Mouse (Mus musculus) spleen, adult 18-20 months (tissue): ENCODE measurements around the gene Acp7.

Source experiments
- DNase-seq, 2 experiments: peaks; one replicate each; pipeline ENCODE4 v3.0.0; 2022; ENCODE audit warnings: mixed read lengths in 2 of 2

Acp7 gene

GRCm38 (mm10) chr7:28601029-28601428 is 30.1 kb downstream of the Acp7 start:
- peak; percentile 50 to 74 for DNase-seq

- no peak for DNase-seq
These were observed 32.2 kb downstream of the Acp7 start for GRCm38 (mm10) chr7:28598951-28599350.

- DNase-seq, result peak; percentile 99 to 100
These were observed 33.3 kb downstream of the Acp7 start, which contains the start of the genes Samd4b and Pak4 for GRCm38 (mm10) chr7:28597642-28598446. TSS of gene Samd4b (minus strand) at chr7:28598144. TSS of gene Pak4 (minus strand) at chr7:28598185.

- DNase-seq, result no peak
These were observed 33.9 kb downstream of the Acp7 start for GRCm38 (mm10) chr7:28597277-28597570.

DNA sequence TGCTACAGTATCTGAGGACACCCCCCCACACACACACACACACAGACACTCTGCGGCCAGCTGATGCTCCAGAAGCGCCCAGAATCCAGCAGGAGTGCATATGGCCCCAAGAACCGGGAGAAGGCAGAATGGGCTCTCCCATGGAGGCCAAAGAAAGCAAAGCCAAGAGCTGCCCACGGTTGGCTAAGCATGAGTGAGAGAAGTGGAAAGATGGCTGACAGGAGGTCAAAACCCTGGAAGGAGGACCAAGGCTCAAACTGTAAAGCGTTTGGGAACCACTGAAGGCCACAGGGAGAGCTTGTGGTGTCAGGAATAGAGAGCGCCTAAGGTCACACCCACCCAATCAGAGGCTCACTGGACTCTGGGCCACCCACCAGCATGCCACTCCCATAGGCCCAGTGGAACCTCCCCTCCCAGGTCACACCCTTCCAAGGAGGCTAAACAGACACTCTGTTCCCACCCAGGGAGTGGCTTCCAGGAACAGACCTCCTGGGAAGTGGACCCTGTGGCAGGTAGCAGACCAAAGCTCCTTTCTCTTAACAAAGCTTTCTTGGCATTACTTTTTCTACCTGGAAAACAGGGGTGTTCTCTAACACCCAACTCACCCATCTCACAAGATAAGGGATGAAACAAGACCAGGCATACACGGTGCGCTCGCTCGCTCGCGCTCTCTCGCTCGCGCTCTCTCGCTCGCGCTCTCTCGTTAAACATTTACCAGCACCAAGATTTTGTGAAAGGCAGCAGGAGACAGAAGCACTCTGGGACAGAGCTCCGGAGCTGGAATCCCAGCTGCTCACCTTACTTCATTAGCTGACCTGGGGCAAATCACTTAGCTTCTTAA is 34.5 kb downstream of the Acp7 start:
- DNase-seq, result no peak

- DNase-seq, result no peak
These were observed 35.2 kb downstream of the Acp7 start for GRCm38 (mm10) chr7:28595751-28596435.

GRCm38 (mm10) chr7:28593206-28594111 is 37.7 kb downstream of the Acp7 start:
- peak; percentile 43 to 46 for DNase-seq

DNA sequence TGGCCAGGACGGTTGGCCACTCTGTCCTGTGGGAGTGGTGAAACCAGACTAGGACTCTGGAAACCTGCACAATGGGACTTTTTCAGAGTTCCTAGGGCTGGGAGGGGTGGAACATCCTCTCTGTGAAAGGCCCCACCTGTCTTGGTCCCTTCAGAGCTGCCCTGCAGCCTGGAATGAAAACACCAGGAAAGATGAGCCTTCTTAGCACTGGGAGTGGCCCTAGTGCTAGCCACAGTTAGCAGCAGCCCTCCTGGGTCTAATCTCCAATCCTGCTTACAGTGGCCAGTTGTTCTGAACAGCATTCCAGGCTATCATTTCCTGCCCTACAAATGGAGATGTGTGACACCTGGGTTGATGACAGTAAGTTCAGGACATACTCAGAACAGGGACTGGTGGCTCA is 39.3 kb downstream of the Acp7 start:
- DNase-seq, result no peak

GRCm38 (mm10) chr7:28587644-28588043 is 43.5 kb downstream of the Acp7 start:
- DNase-seq, result no peak

DNA sequence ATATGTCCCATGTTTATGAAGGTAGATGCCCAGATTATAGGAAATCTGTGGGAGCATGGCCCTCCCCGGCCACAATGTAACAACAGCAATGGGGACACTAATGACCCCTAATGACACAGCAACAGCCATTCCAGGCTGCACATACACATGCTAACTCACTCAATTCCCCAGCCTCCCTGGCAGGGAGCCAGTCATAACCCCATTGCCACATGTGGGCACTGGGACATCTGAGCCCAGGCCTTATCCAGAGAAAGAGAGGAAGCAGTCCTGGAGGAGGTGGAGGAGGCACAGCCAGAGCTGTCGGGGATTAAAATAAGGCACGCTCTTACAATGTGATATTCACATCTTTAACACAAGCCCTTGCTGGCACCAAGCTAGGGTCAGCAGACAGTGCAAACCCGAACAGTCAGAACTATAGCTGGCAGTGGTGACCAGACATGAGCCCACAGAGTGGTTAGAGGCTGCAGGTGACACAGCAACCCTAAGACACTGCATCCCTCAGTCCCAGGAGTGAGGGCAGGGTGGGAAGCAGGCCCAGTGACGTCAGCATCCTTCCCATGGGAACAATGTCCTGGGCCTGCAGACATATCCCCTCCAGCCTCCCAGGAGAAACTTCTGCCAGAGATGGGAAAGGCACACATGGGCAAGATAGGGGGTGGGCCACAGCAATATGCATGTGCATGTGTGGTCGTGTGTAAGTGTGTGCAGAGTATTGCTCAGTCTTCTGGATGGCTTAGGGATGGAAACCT is 44.3 kb downstream of the Acp7 start:
- DNase-seq, result no peak

- no peak for DNase-seq
These were observed 46.1 kb downstream of the Acp7 start for GRCm38 (mm10) chr7:28585001-28585400.

DNA sequence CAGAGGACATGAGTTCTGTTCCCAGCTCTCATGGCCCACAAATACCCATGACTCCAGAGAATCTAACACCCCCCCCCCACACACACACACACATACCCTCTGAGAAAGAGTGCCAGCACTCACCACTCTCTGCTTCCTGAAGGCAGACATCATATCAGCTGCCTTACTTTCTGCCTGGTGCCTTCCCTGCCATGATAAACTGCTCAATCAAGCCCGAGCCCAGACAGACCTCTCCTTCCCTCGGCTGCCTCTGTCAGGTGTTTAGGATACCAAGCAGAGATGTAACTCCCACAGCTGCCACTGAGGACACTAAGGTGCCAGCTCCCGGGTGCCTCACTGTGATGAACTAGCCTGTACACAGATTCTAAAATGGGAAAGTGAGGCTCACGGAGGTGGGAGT is 46.7 kb downstream of the Acp7 start:
- no peak for DNase-seq

DNA sequence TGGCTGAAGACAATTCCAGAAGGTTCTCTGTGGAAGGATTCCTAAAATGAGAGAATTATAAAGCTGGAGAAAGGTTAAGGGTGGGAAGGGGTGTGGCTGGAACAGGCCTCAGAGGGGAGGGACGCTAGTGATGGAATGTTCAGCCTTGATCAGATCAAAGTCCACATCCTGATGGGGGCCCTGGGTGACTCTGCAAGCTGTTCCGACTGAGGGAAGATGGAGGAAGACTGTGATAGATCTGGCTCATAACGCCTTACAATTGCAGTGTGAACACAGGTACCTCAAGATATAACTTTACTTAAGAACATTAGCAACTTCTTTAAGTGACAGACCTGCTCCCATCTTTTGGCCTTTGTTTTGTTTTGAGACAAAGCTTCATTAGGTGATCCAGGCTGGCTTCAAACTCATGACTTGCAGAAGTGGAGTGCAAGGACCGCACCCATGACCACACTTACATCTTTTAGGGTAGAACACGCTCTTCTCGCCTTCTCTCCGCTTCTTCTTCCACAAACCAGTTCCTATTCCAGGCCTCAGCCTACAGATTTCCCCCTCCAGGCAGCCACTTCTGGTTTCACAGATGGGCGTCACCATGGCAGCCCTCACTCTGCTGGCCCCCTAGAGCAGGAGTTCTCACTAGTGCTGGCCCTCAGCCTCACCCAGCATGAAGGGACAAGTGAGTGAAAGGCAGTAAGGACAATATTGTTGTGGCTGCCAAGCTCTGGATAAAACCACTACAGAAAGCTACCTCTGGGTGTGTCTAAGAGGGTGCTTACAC is 47.4 kb downstream of the Acp7 start:
- no peak for DNase-seq

- DNase-seq, result no peak
These were observed 48.3 kb downstream of the Acp7 start for GRCm38 (mm10) chr7:28582841-28583240.

- DNase-seq, result no peak
These were observed 49.4 kb downstream of the Acp7 start for GRCm38 (mm10) chr7:28581721-28582120.

DNA sequence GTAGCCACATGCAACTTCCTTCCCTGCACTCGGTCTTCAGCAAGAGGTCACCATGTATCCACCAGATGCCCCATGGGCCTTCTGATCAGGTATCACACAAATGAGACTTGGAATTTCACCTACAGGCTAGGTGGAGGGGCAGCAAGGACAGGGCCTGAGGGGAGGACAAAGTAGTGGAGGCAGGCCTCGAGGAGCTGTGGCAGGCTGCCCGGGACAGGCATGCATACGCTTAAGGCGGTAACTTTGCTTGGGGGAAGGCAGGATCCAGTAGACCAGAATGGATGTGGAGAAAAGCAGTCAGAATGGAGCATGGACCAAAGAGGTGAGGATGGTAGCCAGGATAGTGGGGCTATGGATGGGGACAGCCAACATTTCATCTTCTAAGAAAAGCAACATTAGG is 51.3 kb downstream of the Acp7 start:
- DNase-seq, result no peak

GRCm38 (mm10) chr7:28578543-28579053 is 52.5 kb downstream of the Acp7 start:
- DNase-seq, result no peak

GRCm38 (mm10) chr7:28577826-28578542 is 53.1 kb downstream of the Acp7 start:
- no peak for DNase-seq

DNA sequence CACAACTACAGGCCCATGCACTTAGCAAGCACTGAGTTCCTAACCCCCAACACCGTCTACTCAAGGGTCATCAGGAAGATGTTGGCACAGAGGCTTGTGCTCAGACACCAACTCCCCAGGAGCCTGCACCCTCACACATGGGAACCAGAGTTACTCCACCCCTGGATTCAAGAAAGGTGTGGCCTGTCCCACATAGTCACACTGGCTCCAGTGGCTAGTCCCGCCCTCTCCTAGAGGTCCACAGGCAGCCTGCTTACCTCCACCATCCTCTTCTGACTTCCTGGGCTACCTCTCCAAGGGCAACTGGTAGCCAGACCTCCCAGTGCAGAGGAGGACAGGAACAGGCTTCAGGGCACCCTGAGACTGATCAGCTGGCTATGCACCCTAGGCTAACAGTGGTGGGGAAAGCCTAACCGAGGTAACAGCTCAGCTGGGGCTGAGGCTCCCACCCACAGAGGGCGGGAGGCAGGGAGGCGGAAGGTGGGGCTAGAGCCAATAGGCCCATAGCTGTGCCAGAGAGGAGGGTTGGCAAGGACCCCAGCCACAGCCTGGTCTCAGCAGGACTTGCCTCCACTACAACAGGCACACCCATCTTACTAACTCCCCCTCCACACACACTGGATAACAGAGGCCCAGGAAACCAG is 54.7 kb downstream of the Acp7 start:
- no peak for DNase-seq
